Mouse (Mus musculus): ENCODE data around the gene Dpp6.

The Dpp6 gene

DNA sequence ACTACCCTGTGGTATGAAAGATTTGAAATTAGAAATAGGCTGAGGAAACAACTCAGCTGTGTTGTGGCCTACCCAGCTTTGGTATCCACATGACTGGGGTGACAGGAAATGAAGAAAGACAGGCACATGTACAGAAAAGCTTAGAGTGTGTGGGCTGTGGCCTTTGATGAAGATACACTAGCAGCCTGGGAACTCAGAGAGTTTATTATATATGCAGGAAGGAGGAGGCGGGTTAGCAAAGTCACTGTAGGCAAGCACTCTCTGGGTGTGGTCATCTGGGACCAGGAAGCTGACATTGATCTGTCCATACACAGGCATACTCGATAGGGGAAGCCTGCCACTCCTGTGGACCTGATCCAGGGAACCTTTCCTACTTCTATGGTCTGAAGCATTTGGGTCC, 487.1 kb downstream of the Dpp6 start:
- DNase-seq (ENCODE audit: low spot score), result no peak

DNA sequence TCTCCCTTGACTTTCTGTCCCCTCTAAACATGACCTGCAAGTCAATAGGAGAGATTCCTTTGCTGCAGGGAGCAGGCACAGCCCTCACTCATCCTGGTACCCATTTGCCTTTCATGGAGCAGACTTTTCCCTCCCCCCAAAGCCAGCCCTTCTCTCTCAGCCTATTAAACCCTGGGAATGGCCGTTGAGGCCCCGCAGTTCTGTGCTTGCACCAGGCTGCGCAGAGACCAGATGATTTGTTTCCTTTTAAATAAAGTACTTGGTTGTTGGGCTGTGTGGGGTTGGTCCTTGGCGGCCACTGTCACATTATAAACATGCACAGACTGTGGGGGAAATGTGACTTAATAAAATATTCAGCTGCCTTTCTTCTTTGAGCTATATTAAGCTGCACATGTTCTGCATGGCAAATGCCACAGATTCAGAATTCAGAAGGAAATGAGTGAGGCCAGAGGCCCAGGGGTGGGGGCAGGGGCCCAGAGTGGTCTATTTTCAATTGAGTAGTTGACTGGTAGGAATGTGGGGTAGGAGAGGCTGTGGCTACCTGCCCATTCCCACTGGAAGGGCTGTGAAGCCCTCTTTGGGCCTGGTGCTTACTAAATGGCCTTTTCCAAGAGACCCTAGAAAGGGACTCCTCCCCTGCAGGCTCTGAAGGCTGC, 489.6 kb downstream of the Dpp6 start:
- DNase-seq (ENCODE audit: low spot score), result no peak

DNA sequence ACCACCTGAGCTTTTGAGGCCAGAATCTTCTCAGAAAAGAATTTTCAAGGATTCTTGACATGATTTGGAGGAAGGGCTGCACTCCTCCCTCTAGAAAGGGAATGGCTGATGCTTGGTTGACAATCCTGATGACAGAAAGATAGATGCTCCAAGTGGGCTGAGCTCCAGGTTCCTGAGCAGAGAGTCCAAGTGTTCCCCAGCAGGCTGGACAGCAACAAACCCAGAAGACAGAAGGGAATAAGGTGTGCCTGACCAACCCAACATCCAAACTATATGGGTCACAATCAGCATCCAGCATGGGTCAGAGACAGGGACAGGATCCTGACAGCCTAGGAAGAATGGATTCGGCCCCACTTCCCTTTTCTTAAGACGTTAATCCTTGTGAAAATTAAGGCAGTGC, 493.2 kb downstream of the Dpp6 start:
- no peak for DNase-seq (ENCODE audit: low spot score)

DNA sequence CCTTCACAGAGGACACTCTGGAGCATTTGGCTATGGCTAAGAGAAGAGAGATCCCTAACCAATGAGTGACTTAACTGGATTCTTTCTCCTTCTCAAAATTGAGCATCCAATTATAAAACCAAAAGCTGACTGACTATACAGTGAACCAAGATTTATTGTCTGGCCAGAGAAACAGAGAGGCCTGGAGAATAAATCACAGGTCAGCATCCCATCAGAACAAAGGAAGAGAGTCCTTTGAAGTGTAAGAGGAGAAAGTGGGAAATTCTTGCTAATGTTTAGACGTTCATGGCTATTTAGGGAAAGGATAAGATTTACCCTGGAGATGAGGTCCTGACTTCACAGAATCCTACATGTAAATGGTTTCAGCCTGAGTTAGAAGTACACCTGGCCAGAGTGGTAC, 499.7 kb downstream of the Dpp6 start:
- DNase-seq (ENCODE audit: low spot score), result no peak

DNA sequence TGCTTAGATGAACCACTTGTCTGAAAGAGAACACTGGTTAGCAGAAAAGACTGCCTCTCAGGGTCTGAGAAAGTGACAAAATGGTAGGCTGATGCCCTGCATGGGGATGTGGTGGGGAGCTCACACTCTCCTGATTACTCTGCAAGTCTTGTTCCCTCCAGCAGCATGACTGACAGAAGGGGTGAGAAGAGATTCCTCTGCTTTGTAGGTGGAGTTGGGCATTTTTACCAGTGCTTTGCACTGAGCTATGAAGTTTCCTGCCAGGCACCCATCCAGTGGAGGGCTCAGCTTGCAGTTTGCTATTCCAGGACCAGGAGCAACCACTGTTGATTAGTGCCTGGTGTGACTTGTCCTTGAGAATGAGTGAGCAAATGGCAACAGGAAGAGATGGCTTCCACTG, 500.3 kb downstream of the Dpp6 start:
- no peak for DNase-seq (ENCODE audit: low spot score)

DNA sequence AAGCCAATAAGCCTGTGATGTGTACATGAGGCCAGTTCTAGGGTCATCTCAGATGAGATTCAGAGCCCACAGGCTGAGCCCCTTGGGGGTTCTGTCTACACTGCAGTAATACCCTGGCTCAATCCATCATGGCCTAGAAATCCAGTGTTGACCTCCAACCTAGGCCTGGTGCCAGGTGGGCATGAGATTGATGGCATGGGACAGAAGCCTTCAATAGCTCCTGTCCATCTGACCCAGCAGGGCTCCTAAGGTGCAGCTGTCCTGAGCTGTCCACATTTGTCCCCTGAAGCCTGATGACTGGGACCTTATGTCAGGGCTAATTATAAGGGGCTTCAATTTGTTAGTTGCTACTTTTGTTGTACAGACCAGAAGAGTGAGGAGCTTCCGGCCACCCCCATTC, 500.8 kb downstream of the Dpp6 start:
- no peak for DNase-seq (ENCODE audit: low spot score)

DNA sequence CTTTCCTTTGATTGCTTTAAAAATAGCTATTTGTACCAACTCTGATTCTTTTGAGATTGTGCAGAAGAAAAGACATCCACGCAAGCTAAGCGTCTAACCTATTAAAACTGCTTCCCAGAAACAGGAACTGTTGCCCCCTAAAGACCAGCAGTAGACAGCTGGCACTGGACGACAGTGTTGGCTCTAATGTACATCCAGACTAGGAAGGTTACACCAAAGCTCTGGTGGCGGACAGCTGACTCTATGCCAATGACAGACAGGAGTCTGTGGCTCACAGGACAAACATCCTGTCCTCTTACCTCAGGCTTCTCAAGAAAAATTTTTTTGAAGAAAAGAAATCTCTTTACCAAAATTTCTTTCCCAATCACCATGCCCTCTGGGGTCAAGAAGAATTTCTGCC, 502.7 kb downstream of the Dpp6 start:
- DNase-seq (ENCODE audit: low spot score), result no peak

DNA sequence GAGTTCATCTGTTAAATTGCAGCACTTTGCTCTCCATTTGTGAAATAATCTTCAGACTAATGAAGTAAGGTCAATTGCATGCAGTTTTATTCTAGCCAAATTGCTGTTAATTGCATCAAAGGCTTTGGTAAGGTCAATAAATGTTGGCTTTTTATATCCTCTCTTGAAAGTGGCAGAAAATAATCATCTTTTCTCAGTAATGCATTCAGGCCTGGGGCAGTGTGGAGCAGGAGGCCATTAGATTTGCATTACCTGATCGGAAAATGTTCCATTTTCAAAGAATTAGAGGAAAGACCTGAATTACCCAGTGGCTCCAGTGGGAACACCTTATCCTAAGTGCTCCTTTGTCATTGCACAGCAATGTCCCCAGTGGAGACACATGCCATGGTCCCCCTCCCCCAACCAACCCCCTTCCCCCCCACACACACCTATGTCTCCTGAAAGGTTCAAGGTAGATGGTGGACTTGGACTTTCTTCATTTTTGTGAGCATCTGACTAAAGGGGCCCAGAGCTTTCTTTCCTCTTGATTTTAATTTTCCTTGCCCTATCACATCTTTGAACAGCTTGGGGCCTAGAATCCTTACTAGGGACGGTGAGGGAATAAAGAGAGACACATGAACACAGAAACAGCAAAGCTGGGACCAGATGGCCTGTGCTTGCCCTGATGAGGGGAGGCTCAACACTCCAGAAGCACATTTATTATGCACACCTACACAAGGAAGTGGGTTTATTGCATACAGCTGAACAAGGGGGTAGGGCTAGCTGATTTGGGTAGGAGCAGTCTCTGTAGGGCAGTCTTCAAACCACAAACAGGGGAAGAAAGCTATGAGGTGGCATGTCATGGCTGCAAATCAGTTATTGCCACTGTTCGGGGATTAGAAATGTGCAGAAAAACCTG, 506.1 kb downstream of the Dpp6 start:
- no peak for DNase-seq (ENCODE audit: low spot score)

DNA sequence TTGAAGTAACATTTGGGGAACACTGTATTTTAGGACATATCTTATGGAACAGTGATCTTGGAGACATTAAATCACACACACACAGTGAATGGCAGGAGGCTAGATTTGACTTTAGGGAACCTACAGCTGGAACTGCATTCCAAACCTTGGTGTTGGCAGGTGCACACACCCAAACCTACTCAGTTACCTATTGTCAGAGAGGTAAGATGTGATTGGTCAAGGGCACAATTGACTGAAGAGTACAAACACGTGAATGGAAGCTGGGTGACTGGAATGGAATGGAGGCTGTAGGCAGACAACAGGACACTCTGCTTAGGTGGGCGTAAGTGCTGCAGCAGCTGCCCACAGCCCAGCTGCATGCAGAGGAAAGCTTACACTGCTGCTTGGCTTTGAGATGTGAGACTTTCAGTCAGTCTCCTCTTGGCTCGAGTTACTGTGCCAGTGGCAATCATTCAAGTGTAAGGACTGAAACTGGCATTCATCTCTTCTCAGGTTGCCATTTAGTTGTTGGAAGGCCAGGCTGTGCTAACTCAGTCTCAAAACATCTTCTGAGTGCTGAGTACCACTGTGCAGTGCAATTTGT, 507.4 kb downstream of the Dpp6 start:
- DNase-seq (ENCODE audit: low spot score), result no peak

DNA sequence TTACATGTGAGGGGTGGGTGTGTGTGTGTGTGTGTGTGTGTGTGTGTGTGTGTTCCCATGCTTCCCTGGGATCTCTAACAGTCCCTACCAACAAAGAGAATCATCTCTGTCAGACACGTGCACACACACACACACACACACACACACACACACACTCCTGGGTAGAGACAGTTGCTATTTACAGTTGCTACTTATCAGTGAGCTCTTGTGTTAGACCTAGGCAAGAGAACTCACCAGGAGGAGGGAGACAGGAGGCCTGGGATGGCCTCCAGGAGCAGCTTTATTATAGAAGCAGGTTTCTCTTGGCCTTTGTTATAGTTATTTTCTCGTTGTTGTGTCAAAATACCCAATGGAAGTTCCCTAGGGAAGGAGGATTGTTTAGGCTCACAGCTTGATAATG, 519.7 kb downstream of the Dpp6 start:
- no peak for DNase-seq (ENCODE audit: low spot score)

DNA sequence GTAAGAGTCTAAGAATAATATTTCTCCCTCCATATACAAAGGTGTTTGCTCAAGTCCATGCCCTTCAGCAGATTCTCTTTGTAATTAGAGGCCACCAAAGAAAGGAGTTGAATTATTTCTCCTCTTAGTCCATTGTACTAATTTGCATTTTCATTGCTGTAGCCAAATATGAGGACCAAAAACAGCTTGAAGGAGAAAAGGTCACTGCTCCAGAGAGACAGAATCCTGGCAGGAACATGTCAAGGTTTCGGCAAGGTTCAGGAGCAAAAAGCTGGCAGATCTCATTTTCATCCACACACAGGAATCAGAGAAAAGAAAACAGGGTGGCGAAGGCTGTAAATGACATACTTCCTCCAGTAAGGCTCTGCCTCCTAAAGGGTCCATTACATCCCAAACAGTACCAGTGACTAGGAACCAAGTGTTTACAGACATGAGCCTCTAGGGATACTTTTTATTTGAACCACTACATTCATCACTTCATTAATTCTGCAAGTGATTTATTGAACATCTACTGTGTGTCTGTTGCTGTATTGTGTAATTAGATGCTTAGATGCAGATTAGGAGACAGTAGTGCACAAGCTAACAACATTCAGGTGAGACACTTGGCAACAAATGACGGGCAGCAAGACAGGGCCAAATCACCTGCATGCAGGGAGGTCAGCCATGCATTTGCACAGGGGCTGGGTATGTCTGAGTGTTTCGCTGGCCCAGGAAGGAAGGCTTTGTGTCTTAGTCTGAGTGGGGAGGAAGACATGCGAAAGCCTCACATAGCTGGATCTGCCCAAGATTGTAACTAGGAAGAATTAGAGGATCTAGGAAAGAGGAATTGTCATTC, 522.4 kb downstream of the Dpp6 start:
- DNase-seq (ENCODE audit: low spot score), result no peak

DNA sequence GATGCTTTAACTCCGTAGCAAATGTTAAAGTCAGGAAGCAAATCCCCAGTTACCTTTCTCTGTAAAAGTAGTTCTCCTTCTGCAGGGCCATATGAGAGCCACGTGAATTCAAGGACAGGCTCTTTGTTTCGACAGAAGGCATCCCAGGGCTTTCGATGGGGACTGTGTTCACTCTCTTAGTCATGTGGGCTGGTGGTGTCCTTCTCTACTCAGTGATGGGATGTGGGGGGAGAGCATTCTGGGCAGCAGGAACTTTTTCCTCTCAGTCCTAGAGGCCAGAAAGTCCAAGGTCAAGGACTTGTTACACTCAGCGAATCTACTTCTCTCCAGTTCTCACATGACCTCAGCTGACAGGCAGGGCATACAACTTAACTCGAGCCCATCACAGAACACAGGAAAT, 525.3 kb downstream of the Dpp6 start:
- no peak for DNase-seq (ENCODE audit: low spot score)

DNA sequence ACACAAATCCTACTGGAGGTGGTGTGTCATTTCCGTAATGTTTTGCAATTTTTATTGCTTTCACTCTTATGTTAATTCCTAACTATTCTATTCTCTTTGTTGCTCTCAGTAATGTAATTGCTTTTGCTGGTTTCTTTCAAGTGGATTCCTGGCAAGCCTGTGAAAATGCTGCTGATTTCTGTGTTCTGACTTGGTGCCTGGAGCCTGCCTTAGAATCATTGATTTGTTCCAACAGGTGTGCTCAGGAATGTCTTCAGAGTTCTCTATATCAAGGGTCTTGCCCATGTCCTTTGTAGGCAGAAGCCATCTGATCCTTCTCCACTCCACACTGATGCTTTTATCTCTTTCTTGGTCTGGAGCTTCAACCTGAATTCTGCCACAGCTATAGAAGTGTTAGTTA, 526.6 kb downstream of the Dpp6 start:
- no peak for DNase-seq (ENCODE audit: low spot score)

DNA sequence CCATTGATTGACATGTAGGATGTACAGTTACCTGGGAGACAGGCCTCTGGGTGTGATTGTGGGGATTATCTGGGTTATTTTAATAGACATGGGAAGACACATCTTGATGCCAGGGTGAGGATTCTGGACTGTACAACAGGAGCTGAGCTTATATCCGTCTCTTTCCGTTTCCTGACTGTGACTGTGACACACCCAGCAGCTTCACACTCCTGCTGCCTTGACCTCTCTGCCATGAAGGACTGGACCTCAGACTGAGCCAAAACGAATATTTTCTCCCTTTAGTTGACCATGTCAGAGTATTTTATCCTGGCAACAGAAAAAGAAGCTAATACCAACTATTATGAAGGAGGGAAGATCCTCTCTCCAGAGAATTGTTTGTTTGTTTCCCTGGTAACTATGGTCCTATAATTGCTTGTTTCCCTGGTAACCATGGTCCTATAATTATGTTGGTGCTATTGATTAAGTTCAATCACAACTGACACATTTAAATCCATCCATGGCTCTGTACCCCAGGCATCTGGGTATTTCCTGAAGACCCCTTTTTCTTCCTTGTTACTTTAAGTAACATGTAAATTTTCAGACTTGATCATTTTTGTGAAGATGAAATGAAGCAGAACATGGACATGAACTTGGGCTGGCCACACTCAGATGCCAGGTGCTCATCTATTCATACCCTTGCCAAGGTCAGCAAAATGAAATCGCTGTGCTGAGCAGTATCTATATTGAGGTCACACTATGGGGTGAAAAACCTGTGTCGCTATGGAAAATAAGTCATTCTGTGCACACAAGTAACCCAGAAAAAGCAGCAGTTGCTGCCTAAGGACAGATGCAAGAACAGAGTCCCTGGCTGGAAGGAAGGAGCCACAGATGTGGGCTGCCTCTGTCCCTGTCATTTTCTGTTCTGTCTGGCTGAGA, 531.4 kb downstream of the Dpp6 start:
- no peak for DNase-seq (ENCODE audit: low spot score)

DNA sequence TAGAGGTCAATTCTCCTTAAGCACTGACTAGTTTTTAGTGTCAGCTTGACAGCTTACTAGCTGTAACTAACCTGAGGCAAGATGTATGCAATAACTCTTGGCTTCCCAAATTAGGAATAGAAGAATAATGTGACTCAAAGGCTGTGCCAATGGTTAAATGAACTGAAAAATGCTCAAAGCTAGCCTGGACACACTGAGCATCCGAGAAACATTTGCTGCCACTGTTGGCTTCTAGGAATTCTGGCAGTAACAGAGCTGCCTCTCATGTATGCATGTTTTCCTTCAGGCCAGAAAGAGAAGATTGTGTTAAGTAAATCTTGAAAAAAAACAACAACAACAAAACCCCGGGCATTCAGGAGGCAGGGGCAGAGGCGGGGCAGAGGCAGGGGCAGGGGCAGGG, 540.6 kb downstream of the Dpp6 start:
- DNase-seq (ENCODE audit: low spot score), result no peak

DNA sequence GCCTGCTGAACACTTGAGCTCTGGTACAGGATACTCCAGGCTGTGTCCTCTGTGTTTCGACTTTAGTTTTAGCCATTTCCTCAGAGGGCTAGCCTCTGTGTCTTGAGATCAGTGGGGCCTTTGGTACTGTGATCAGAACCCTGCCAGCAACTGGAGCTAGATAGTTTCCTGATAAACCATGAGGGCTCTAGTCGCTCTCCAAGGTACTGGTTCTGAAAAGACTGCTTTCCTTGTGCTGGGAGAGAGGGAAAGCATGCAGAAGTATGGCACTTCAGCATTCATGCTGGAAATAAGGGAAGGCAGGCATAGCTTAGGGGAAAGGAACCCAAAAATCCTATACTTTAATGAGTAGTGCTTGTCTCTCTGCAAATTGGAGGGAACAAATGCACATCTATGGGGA, 548.9 kb downstream of the Dpp6 start:
- DNase-seq (ENCODE audit: low spot score), result no peak

DNA sequence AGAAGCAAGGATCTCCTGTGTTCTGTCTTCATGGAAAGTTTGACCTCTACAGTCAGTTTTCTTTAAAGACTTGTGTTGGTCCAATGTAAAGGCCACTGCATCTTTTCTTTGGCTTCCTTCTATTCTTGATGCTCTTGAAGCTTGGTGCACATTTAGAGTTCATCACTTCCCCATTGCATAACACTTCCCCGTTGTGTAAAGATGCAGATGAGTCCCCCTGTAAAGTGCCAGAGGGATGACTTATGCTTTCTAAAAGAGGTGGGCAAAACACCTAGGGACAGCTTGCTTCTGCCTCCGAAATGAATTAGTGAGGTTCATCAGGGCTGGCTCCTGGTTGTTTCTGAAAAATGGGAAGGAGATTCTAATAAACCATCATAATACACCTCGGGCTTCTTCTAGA, 553.8 kb downstream of the Dpp6 start:
- DNase-seq (ENCODE audit: low spot score), result no peak

DNA sequence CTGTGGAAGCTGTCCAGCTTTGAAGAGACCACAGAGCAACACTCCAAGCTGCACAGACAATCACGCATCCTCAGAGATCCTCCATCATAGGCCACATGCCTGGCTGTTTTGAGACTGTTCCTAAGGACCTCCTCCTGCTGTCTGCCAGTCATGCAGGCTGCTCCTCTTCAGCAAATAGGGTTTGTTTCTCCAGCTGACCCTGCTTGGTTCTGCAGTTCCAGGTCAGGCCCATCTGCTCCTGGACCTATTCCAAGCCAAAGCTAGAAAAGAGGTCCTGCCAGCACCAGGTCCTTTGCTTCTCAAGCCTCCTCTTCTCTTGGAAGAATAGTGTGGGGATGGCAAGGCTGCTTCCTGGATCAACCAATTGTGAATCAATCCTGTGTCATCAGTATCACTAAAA, 556.9 kb downstream of the Dpp6 start:
- no peak for DNase-seq (ENCODE audit: low spot score)

DNA sequence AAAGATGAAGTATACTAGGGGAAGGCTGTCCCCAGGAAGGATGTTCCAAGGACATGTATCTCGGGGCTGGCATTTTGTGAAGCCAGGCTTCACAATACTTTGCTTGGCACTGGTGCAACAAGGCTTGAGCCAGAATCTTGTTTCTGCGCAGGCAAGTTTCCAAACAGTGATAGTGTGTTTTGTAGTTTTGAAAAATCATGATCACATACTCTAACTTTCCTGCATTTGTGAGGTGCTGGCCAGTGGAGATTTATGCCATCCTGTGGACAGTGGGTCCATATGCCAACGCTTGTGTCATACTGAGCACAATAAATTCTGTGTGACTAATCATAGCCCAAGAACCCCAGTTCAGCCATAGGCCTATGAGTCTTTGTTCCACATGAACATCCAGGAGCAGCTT, 558.8 kb downstream of the Dpp6 start:
- DNase-seq (ENCODE audit: low spot score), result no peak

DNA sequence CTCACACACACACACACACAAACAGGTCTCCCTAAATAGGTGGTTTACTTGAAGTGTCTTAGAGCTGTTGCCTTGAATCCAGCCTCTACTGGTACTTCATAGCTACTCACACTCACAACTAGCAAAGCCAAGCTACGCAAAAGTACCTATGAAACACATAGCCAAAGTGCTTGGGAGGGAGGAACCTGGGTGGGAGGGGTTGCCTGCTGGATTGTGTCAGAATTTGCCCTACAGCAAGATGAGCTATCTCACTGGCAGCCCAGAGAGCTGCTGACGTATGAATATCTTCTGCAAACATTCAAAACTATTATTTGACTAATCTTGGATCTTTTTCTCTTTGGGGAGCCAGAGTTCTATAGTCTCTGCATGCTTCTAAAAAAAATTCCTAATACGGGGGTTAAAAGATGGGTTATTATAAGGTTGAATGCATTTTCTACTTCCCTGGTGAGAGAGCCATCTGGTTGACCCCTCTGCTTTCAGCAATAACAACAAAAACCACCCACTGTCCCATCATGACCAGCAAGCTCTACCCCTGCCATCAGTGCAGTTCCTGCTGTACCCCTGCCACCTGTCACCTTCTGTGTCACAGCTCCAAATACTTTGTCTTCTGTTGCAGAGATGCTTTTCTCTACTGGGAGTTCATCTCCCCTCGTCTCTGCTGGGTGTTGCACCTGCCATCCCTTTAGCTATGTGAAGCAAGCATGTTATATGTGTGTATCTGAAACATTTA, 563.8 kb downstream of the Dpp6 start:
- no peak for DNase-seq (ENCODE audit: low spot score)

DNA sequence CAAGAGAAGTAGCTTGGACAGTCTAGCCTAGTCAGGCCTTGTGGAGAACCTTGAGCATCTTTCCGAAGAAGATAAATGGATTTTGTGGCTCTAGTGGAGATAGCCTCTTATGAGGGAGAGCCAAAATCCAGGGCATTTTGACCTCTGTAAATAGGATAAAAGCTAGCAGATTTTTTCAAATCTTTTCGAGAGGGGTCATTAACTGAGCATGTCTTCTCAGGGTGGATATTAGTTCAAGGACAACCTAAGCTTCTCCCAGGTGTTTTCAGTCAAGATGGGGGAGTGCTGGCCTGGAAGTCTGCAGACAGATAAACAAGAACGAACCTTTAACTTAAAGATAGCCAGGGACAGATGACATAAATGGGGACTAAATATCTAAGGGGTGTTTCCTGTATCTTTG, 581.4 kb downstream of the Dpp6 start:
- DNase-seq (ENCODE audit: low spot score), result no peak

Measured in layer of hippocampus, adult 9-10 months (tissue).